Mouse (Mus musculus) stomach, postnatal 0 days (tissue): ENCODE measurements around the gene Vps13a.

Source experiments
- CTCF ChIP-seq: IDR thresholded peaks from 2 replicates; pipeline ENCODE4 v1.5.1; 2016; ENCODE audit warnings: antibody characterized with exemption, low read depth, mild to moderate bottlenecking, moderate library complexity
- EP300 ChIP-seq: optimal IDR thresholded peaks from 2 replicates; pipeline ENCODE3; 2016; ENCODE audit warnings: antibody characterized with exemption

DNA sequence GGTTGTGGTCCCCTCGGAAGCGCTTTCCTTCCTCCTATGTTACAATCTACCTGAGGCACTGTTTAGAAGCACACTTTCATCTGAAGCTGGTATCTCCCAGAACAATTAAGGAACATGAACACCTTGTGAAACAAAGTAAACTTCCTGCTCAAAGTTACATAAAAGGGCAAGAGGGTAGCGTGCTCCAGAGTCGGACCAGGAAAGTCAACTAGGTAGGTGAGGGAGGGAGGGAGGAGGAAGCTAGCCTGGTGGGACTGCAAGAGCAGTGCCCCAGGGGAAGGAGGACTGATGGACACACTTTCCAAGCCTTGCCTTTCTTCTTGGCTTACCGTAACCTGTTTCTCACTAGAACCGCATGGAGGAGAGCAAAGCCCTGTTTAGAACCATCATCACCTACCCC is 173.1 kb downstream of the Vps13a start:
- no peak for TF ChIP-seq CTCF
- no peak for TF ChIP-seq EP300
